Mouse (Mus musculus) retina, adult 2 months (tissue): Measurements from ENCODE around the gene Synj1.
A peak's percentile ranks its signal among the peaks of the same experiment; 100 is the strongest.

Source experiments
- DNase-seq: peaks from one replicate; pipeline ENCODE4 v3.0.0-alpha.2; 2012; ENCODE audit warnings: low read depth, low spot score

Synj1 gene

DNA sequence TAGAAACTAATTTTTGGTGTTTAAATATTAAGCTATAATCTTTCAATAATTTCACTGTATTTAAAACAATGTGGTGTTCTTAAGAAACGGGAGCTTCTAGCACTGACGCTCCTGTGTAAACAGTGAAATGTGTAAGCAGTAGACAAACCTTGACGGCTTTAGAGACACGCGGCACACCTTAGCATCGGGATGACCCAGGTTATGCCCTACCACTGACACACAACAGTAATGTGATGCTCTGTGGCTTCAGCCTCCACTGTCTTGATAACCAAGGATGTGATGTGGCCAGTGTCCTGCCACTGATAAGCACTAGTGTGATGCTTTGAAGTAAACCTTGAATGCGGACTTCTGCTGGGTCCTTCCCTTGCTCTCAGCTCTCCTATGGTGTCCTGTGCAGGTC, 69.9 kb downstream of the Synj1 start:
- DNase-seq: no peak

DNA sequence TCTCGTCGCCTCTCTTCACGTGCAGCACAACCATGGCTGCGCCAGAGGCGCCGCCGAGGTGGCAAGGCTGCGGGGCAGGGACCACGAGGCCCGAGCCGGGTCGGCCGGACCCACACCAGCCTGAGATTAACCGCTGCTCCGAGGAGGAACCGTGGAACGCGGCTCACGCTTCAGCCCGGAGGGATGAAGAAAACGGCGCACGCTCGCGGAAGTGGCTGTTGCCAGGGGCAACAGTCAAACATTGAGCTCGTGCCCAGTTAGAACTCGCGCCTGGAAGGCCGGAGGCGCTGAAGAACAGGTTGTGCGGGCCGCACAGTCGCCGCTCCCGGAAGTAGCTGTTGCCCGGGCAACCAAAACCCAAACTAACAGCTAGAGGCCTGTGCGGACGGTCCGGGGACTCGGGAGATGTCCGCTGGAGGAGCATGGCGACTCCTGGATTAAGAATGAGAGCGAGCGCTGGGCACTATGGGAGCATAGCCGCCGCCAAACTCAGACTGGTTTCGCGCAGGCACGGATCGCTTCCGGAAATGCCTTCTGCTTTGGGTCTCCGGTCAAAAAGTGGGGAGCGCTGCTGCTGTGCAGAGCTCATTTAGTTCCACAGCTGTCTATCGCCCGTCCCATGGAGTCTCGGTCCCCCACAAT, 76.3 kb downstream of the Synj1 start, which contains the start of gene Cfap298:
Gene Cfap298 (minus strand): TSS at position 428 of the 642 bp plus-strand sequence.
- peak; percentile 91 for DNase-seq

DNA sequence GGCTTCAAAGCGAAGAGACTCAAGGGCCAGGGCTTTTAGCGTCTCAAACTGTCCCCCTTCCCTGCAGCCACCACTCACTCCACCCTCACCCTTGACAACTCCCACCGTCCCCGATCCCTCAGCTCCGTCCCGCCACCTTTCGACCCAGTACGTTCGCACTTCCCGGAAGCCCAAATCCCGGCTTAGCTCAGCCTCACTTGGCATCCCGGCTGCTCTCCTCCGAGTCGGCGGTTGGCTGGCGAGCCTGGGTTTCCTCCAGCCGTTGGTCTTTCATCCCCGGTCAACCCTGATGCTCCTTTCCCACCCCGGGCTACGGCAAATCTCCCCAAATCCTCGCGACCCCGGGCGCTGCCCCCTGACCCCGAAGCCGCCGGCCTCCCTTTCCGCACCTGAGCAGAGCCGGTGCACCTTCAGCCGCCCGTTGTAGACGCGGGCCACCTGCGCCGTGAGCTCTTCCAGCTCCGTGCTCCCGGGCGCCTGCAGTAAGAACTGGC, 76.9 kb downstream of the Synj1 start:
- DNase-seq: no peak

DNA sequence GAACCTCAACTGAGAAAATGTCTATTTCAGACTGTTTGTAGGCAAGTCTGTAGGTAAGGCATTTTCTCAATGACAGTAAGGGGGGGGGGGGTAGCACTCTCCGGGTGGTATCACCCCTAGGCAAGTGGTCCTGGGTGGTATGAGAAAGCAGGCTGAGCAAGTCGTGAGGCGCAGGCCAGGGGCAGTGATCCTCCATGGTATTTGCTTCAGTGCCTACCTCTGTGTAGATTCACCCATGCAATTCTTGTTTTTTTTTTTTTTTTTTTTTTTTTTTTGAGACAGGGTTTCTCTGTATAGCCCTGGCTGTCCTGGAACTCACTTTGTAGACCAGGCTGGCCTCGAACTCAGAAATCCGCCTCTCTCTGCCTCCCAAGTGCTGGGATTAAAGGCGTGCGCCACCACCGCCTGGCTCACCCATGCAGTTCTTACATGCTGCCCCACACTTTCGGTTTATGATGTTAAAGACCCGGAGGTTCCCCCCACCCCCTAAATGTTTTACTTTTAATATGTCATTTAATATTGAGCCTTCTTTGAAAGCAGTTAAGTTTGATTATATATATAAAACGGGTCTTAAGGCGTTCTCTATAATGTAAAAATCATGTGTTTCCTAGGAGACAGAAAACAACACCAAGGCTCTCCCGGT, 77.5 kb downstream of the Synj1 start:
- no peak for DNase-seq

DNA sequence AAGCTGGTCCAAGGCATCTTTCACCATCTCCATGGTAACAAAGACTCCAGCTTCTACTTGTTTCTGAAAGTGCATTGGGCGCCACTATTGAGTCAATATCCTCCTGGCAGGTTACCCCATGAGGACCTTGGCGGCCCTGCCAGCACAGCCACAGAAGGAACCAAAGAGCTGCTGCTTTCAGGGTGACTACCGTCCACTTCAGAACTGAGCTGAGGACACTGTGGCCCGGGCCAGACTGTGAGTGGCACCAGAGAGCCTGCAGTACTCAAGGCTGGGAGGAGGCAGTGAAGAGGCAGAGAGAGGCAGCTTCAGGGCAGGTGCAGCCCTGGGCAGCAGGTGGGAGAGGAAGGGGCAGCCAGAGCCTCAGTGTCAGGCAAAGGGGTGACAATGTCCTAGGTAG, 83.7 kb downstream of the Synj1 start:
- no peak for DNase-seq

DNA sequence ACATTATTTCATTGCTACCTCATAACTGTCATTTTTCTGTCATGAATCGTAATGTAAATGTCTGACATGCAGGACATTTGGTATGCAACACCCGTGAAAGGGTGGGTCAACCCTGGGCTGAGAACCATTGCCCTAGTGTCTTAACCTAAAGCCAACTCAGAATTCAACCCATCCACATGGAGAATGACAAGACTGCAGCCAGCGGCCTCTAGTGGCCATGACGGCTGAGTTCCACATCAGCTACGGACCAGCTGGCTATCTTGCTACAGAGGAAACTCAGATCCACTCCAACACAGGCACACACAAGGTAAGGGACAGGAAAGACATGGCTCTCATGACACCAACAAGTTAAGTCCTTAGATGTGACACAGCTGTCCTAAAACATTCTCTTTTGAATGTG, 85.6 kb downstream of the Synj1 start:
- no peak for DNase-seq

DNA sequence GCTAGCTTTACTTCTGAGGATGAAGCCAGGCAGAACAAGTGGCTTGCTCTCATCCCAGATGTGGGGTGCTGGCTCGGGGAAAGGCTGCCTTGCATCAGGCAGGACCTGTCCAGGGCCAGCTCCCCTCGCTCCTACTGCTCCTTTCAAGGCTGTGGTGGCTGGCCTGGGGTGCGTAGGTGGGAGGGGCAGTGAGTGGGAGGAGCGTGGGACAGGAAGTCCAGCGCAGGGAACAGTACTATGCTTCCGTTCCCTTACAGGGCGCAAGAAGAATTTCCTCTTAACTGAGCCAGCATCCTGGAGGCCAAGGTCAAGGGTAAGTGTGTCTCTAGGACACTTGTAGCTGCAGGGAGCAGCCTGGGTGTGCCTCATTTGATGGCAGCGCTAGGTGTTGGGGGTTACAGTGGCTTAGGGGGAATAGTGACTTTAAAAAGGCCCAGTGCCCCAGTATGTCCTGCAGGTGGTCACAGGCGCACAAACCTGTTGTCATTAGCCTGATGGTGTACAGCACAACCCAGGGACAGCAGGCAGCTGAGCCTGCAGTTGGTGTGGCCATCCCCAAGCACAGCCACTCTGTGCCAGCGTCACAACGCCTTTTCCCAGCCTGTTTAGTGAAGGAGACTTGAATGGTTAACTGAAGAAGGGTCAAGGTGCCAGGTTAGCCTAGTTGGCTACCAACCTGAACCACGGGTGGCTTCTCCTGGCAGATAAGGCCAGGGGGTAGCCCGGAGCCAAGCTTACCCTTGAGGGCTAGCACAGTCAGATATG, 86.3 kb downstream of the Synj1 start:
- DNase-seq: no peak

DNA sequence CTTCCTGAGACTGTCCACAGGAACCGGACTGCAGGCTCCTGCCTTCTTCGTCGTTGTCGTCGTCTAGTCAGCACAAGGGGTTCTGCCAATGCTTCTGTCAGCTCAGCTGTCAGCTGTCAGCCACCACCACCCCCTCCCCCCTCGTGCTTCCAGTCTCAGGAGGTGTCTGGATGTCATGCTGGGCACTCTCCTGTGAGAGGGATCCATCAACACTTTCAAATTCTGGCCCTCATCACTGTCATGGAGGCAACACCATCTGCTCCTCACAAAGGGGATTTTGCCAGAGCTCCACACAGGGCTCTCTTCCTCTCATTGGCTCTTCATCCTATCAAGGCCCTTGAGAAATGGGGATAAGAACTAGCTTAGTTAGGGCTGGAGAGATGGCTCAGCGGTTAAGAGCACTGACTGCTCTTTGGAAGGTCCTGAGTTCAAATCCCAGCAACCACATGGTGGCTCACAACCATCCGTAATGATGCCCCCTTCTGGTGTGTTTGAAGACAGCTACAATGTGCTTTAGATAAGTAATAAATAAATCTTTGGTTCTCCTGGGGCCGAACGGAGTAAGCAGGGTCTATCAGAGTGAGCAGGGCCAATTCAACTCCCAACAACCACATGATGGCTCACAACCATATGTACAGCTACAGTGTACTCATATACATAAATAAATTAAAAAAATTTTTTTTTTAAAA, 89.5 kb downstream of the Synj1 start:
- no peak for DNase-seq

DNA sequence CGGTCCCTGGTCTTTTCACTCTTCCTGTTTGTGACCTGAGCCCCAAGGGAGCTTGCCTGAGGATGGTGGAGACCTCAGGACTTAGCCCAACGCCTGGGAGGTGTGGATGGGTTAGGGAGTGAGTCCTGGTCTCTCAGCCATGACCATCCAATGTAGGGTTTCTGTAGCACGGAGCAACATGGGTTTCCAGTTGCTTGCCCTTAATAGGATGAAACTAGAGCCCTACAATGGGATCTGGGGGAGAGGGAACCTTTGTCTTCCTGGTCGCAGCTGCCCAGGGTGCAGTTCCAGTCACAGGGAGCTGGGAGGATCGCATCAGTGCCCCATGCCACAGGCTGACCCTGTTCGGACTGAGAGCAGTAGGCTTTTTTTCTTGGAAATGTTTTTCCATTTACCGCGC, 94.0 kb downstream of the Synj1 start:
- no peak for DNase-seq

DNA sequence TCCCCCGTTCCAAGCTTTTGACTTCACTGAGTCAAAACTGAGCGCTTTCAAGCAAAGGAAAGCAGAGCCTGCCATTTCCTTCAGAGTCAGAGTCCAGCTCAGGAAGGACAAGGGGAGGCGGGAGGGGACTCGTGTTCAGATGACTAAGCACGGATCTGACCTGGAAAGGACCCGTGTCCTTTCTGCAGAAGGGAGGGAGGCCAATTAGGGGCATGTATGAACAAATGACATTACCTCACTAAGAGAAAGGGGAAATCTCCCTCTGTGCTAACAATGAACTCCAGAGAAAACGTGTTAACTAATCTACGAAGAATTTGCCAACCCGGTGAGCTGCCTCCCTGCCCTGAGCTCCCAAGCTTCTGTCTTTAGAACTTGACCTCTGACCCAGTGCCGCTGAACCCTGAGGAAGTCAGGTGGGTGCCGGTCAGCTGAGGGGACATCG, 95.0 kb downstream of the Synj1 start:
- no peak for DNase-seq

DNA sequence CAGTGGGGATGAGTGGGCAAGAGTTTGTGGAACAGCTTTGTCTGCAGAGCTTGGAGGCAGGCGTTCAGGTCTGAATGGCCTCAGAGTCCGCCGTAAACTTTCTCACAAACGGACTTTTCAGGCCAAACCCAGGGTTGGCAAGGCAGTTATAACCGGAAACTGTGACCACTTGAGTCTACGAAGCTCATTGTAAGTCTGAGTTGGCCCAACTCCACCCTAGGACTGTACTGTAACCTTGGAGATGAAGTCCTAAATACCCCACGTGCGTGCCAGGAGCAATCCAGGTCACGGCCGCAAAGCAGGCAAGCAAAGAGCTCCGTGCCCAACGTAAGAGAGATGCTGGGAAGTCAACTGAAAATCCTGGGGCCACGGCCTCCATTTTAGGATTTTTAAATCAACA, 99.3 kb downstream of the Synj1 start:
- no peak for DNase-seq

DNA sequence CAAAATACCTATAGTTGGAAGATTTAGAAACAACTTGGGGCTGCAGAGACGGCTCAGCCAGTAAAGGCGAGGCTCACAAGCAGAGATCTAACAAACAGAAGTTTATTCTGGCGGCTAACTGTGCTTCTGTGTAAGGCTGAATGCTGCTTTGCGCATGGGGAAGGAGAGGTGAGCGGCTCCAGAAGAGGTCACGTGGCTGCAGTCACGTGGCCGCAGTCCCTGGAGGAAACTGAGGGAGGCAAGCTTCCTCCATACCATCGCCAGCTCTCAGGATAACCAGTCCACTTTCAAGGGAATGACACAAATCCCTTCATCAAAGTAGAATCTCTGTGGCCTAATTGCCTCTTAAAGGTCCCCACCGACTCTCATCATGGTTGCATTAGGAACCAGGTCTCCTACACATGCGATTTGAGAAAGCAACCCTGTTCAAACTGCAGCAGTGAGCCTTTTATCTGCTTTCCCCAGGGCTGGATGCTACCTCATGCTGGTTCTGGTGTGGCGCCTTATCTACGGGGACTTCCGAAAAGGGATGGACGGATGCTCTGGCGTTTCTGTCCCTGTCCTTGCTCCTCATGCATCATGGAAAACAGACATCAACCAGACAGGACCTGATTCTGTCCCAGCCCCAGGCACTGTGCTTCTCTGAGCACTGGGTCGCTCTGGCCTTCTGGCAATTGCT, 100.1 kb downstream of the Synj1 start:
- no peak for DNase-seq

DNA sequence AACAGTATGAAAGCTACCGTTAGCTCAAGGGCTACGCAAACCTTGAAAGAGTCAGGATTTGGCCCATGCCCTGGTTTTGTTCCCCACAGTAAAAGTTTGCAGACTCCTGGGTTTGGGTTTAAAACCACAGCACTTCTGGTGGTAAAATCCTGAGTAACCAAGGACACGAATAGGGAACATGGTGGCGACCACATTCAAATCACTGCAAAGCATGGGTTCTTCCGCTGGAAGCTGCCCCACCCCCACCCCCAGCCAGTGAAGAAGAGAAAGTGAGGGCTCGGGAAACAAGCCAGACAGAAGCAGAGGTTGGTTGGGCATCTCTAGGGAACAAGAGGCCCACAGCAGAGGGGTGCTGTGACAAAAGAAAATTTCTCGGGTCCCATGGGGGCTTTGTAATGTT, 103.9 kb downstream of the Synj1 start:
- no peak for DNase-seq

DNA sequence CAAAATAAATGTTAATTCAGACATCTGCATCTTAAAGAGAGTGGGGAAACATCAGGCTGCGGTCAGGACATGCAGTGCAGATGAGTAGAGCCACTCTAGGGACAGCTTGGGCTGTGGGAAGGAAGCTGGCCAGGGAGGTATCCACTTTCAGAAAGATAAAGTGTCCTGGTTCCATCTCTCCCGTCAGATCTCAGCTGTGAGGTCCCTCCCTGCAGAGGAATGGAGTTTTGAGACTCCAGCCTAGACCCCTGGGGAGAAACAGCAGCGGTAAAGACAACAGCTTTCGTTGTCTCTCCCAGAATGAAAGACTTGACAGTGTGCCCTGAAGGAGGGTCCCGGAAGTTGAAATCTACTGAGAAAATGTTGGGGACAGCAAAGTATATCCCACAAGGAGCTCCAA, 107.8 kb downstream of the Synj1 start:
- DNase-seq: no peak

DNA sequence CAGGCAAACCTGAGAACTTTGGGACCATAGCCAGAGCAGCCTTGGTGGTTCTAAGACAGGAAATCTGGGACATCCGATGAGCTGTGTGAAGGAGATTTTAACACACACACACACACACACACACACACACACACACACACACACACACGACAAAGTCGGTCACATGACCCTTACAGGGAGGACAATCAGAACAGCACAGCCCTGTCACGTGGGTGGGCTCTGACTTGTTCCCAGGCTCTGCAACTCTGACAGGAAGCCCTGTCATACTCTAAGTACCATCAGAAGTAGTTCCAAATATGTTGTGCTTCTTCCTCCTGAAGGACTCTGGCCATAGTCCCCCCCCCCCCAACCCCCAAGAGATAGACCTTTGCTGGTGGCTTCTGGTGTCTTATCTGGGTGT, 109.7 kb downstream of the Synj1 start:
- no peak for DNase-seq

DNA sequence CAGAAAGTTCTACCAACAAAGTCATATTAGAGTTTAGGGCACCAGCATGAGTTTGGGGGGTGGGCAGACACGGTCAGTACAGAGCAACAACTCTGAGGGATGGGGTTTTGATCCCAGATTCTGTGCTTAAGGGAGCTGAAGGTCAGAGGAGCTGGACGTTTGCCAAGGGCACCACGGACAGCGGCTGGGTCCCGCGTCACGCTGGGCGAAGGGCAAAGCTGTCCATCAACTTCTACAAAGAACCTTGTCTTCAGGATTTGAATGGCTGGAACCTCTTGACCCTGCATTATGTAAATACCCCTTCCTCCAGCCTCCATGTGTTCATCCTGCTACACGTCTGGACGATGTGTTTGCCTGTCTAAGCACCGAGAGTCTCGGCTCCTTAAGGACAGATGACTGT, 111.6 kb downstream of the Synj1 start:
- no peak for DNase-seq

DNA sequence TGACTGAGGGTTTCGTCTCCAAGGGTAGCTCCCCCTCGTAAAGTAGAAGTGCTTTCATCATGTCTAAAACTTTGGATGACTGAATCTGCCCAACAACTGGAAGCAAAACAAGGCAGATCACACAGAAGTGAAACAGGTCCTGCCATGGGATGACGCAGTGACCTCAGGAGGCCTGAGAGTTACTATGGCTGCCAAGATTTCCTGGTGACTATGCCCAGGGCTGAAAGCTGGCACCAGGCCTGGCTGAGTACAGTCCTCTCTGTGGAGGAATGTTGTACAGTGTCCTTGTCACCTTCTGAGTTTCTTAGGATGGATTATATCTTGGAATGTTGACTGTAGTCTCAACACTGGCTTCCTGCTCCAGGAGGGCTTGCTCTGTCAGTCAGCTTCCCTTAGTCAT, 113.5 kb downstream of the Synj1 start:
- DNase-seq: no peak

DNA sequence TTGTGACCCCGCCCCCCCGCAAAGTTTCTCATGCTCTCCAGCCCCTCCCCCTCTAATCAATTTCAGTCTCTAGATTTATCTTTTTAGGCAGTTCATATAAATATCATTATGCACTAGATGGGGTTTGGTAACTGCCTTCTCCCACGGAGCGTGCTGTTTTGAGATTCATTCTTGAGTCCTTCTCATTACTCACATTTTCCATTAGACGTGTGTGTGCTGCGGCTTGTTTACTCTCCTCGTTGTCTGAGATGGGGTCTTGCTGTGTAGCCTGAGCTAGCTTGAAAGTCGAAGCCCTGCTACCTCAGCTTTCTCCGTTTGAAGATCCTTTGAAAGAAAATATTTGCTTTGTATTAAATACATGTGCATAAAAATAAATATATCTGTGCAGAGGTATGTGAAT, 117.3 kb downstream of the Synj1 start:
- no peak for DNase-seq

DNA sequence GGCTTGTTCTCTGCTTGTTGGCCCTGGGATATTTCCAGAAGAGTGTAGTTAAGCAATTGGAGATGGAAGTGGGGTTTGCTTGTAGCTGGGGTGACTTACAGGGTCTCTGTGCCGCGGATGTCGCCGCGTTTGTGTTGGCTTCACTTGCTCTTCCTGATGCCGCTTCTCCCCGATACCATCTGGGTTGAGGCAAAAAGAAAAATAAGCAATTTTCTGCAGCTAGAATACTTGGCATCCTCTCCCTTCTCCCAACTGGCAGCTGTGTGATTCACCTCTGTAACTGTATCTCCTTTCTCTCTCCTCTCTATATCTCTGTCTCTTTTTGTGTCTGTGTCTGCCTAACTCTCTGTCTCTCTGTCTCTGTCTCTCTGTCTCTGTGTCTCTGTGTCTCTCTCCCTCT, 118.1 kb downstream of the Synj1 start:
- DNase-seq: no peak

DNA sequence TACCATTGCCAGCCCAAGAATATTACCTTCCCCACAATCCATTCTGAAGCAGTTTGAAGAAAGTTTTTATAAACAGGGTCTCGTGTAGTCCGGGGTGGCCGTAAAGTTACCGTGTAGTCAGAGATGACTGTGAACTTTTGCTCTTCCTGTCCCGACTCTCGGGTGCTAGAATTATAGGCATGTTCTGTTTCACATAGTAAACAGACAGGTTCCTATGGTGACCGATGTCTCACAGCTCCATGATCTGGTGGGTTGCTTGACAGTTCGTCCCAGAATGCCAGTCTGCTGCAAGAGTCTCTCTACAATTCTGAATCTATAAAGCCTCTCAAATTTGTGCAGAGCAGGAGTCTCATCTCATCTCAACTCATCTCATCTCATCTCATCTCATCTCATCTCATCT, 119.0 kb downstream of the Synj1 start:
- no peak for DNase-seq

DNA sequence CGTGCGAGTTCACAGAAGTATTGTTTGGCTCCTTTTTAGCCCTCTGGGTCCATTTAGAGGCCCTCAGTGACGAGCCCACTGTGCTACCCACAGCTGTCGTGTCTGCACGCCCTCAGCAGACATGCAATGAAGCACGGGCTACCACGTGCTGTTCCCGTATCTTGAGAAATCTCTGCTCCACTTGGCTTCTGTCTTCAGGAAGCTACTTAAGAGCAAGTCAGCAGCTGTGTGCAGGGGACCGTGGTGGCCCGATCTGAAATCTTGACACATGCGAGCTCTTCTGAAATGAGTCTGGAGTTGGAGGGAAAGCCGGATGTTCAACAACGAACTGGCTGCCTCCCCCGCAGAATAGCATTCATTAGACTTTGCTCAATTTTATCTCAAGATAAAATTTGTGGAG, 119.5 kb downstream of the Synj1 start:
- no peak for DNase-seq

DNA sequence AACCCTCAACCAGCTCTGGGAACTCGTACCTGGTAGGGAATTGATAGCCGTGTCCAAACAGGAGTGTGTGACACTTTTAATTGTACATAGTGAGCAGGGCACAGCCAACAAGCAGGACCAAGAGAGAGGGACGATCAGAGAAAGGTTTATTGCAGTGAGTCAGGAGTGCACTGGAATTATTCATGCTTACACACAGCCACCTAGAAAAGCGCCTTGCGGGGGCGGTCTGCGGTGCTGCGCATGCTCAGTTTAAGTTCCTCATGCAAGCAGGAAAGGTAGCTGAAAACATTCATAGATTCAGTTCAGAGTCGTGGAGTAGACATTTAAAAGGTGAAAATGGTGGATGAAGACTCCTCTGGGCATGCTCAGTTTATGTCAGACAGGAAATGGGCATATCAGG, 120.4 kb downstream of the Synj1 start:
- no peak for DNase-seq
